Mouse (Mus musculus): ENCODE results near the gene Exoc7. TPM values are rescaled to one million over a fixed set of nuclear protein-coding genes. Genes with fewer than 3 reads are reported as not detected.

Exoc7 gene
- polyA plus RNA-seq (2015; fragmentation: Nextera tagmentation; extraction: Ambion mirVana), result 52.5 and 54.6 TPM in 2 replicates

- H3K36me3 ChIP-seq (ENCODE audit: control insufficient read depth, insufficient read depth, low read length), result no peaks in the 10 kb centered on the region; the same call in 1 of the 2 replicates
- H3K4me2 ChIP-seq (ENCODE audit: low read depth, low read length), result peak within 1 kb of the TSS; percentile 89
- H3K4me1 ChIP-seq (ENCODE audit: control insufficient read depth, insufficient read depth, low read length), result peaks cover 7% of the 10 kb centered on the region
- H3K27ac ChIP-seq (ENCODE audit: low read length), result peak within 1 kb of the TSS; percentile 37
- peak within 1 kb of the TSS; percentile 87 for H3K9ac ChIP-seq (ENCODE audit: low read depth, low read length)
- H3K27me3 ChIP-seq (replicated peaks; ENCODE audit: control insufficient read depth, insufficient read depth, low read length), result no peaks in the 10 kb centered on the region
- H3K9me3 ChIP-seq (ENCODE audit: control insufficient read depth, low read length), result no peaks in the 10 kb centered on the region
- peak within 1 kb of the TSS; percentile 83 for H3K4me3 ChIP-seq (ENCODE audit: low read length)
- 84% methylated on average over 10 of the region's 10 CpGs for WGBS
- ATAC-seq, result peak; percentile 10; the same call in 1 of the 2 replicates
These were observed at the start of gene Exoc7 for GRCm38 (mm10) chr11:116307019-116307725. Gene Exoc7 (minus strand): TSS chr11:116307233.

GRCm38 (mm10) chr11:116354521-116354920 is 47.5 kb upstream of the Exoc7 start:
- Histone ChIP-seq H3K4me1 (ENCODE audit: control insufficient read depth, insufficient read depth, low read length) (0 out of 2 replicates have a peak, but pooled peaks cover 2% of the 10 kb centered on the region), H3K27ac (ENCODE audit: low read length) (no peak overlapping the region), H3K4me2 (ENCODE audit: low read depth, low read length) (no peak overlapping the region), H3K9me3 (ENCODE audit: control insufficient read depth, low read length) (0 out of 2 replicates have a peak, but pooled peaks cover 3% of the 10 kb centered on the region), H3K4me3 (ENCODE audit: low read length) (no peak overlapping the region), H3K27me3 (replicated peaks; ENCODE audit: control insufficient read depth, insufficient read depth, low read length) (no peaks in the 10 kb centered on the region), H3K36me3 (ENCODE audit: control insufficient read depth, insufficient read depth, low read length) (peaks cover 5% of the 10 kb centered on the region), H3K9ac (ENCODE audit: low read depth, low read length) (no peak overlapping the region)
- ATAC-seq, result no peak
- 51% methylated on average over 17 of the region's 17 CpGs for WGBS

GRCm38 (mm10) chr11:116353535-116353934 is 46.5 kb upstream of the Exoc7 start:
- no peak for ATAC-seq
- 0 out of 2 replicates have a peak, but pooled peaks cover 3% of the 10 kb centered on the region for H3K9me3 ChIP-seq (ENCODE audit: control insufficient read depth, low read length)
- WGBS, result 72% methylated on average over 8 of the region's 8 CpGs
- H3K4me3 ChIP-seq (ENCODE audit: low read length), result no peak overlapping the region
- H3K4me2 ChIP-seq (ENCODE audit: low read depth, low read length), result no peak overlapping the region
- H3K9ac ChIP-seq (ENCODE audit: low read depth, low read length), result no peak overlapping the region
- 0 out of 2 replicates have a peak, but pooled peaks cover 2% of the 10 kb centered on the region for H3K4me1 ChIP-seq (ENCODE audit: control insufficient read depth, insufficient read depth, low read length)
- no peaks in the 10 kb centered on the region for H3K27me3 ChIP-seq (replicated peaks; ENCODE audit: control insufficient read depth, insufficient read depth, low read length)
- peaks cover 8% of the 10 kb centered on the region for H3K36me3 ChIP-seq (ENCODE audit: control insufficient read depth, insufficient read depth, low read length)
- no peak overlapping the region for H3K27ac ChIP-seq (ENCODE audit: low read length)

- Histone ChIP-seq H3K9me3 (ENCODE audit: control insufficient read depth, low read length) (0 out of 2 replicates have a peak, but pooled peaks cover 3% of the 10 kb centered on the region), H3K4me3 (ENCODE audit: low read length) (no peak overlapping the region), H3K4me2 (ENCODE audit: low read depth, low read length) (no peak overlapping the region), H3K4me1 (ENCODE audit: control insufficient read depth, insufficient read depth, low read length) (0 out of 2 replicates have a peak, but pooled peaks cover 2% of the 10 kb centered on the region), H3K9ac (ENCODE audit: low read depth, low read length) (no peak overlapping the region), H3K27me3 (replicated peaks; ENCODE audit: control insufficient read depth, insufficient read depth, low read length) (no peaks in the 10 kb centered on the region), H3K36me3 (ENCODE audit: control insufficient read depth, insufficient read depth, low read length) (peaks cover 8% of the 10 kb centered on the region), H3K27ac (ENCODE audit: low read length) (no peak overlapping the region)
- 0 out of 2 replicates have a peak, but pooled peaks have one; percentile 26 for ATAC-seq
- WGBS, result 76% methylated on average over 5 of the region's 5 CpGs
These were observed 44.3 kb upstream of the Exoc7 start for GRCm38 (mm10) chr11:116351294-116351693.

- no peak for ATAC-seq
- Histone ChIP-seq H3K9ac (ENCODE audit: low read depth, low read length) (no peak overlapping the region), H3K27ac (ENCODE audit: low read length) (no peak overlapping the region), H3K4me1 (ENCODE audit: control insufficient read depth, insufficient read depth, low read length) (no peaks in the 10 kb centered on the region), H3K4me2 (ENCODE audit: low read depth, low read length) (no peak overlapping the region), H3K9me3 (ENCODE audit: control insufficient read depth, low read length) (no peaks in the 10 kb centered on the region), H3K4me3 (ENCODE audit: low read length) (no peak overlapping the region), H3K36me3 (ENCODE audit: control insufficient read depth, insufficient read depth, low read length) (peaks cover 3% of the 10 kb centered on the region; the same call in 1 of the 2 replicates), H3K27me3 (replicated peaks; ENCODE audit: control insufficient read depth, insufficient read depth, low read length) (no peaks in the 10 kb centered on the region)
- WGBS, result 73% methylated on average over 5 of the region's 5 CpGs
These were observed 40.9 kb upstream of the Exoc7 start for GRCm38 (mm10) chr11:116347955-116348354.

GRCm38 (mm10) chr11:116347012-116347411 is 40.0 kb upstream of the Exoc7 start:
- Histone ChIP-seq H3K9me3 (ENCODE audit: control insufficient read depth, low read length) (no peaks in the 10 kb centered on the region), H3K9ac (ENCODE audit: low read depth, low read length) (no peak overlapping the region), H3K27me3 (replicated peaks; ENCODE audit: control insufficient read depth, insufficient read depth, low read length) (no peaks in the 10 kb centered on the region), H3K4me3 (ENCODE audit: low read length) (no peak overlapping the region), H3K4me2 (ENCODE audit: low read depth, low read length) (no peak overlapping the region), H3K36me3 (ENCODE audit: control insufficient read depth, insufficient read depth, low read length) (peaks cover 3% of the 10 kb centered on the region; the same call in 1 of the 2 replicates), H3K27ac (ENCODE audit: low read length) (no peak overlapping the region), H3K4me1 (ENCODE audit: control insufficient read depth, insufficient read depth, low read length) (no peaks in the 10 kb centered on the region)
- WGBS, result 84% methylated on average over 7 of the region's 7 CpGs
- ATAC-seq, result no peak

- H3K4me1 ChIP-seq (ENCODE audit: control insufficient read depth, insufficient read depth, low read length), result no peaks in the 10 kb centered on the region; the same call in 1 of the 2 replicates
- H3K9ac ChIP-seq (ENCODE audit: low read depth, low read length), result no peak overlapping the region
- no peaks in the 10 kb centered on the region for H3K9me3 ChIP-seq (ENCODE audit: control insufficient read depth, low read length)
- 58% methylated on average over 25 of the region's 25 CpGs for WGBS
- H3K4me3 ChIP-seq (ENCODE audit: low read length), result no peak overlapping the region
- no peak overlapping the region for H3K4me2 ChIP-seq (ENCODE audit: low read depth, low read length)
- H3K27ac ChIP-seq (ENCODE audit: low read length), result no peak overlapping the region
- no peak for ATAC-seq
- no peaks in the 10 kb centered on the region for H3K36me3 ChIP-seq (ENCODE audit: control insufficient read depth, insufficient read depth, low read length)
- no peaks in the 10 kb centered on the region for H3K27me3 ChIP-seq (replicated peaks; ENCODE audit: control insufficient read depth, insufficient read depth, low read length)
These were observed 35.2 kb upstream of the Exoc7 start for GRCm38 (mm10) chr11:116342069-116342791.

- Histone ChIP-seq H3K9me3 (ENCODE audit: control insufficient read depth, low read length) (no peaks in the 10 kb centered on the region), H3K27me3 (replicated peaks; ENCODE audit: control insufficient read depth, insufficient read depth, low read length) (peaks cover 15% of the 10 kb centered on the region), H3K4me2 (ENCODE audit: low read depth, low read length) (no peak overlapping the region), H3K36me3 (ENCODE audit: control insufficient read depth, insufficient read depth, low read length) (no peaks in the 10 kb centered on the region), H3K4me3 (ENCODE audit: low read length) (no peak overlapping the region), H3K27ac (ENCODE audit: low read length) (no peak overlapping the region), H3K4me1 (ENCODE audit: control insufficient read depth, insufficient read depth, low read length) (peaks cover 27% of the 10 kb centered on the region), H3K9ac (ENCODE audit: low read depth, low read length) (no peak overlapping the region)
- ATAC-seq, result no peak
- 77% methylated on average over 6 of the region's 6 CpGs for WGBS
These were observed 30.5 kb upstream of the Exoc7 start for GRCm38 (mm10) chr11:116337531-116337930.

- Histone ChIP-seq H3K36me3 (ENCODE audit: control insufficient read depth, insufficient read depth, low read length) (no peaks in the 10 kb centered on the region), H3K9ac (ENCODE audit: low read depth, low read length) (no peak overlapping the region), H3K27ac (ENCODE audit: low read length) (no peak overlapping the region), H3K4me1 (ENCODE audit: control insufficient read depth, insufficient read depth, low read length) (peaks cover 32% of the 10 kb centered on the region), H3K9me3 (ENCODE audit: control insufficient read depth, low read length) (no peaks in the 10 kb centered on the region), H3K27me3 (replicated peaks; ENCODE audit: control insufficient read depth, insufficient read depth, low read length) (peaks cover 15% of the 10 kb centered on the region), H3K4me2 (ENCODE audit: low read depth, low read length) (no peak overlapping the region), H3K4me3 (ENCODE audit: low read length) (no peak overlapping the region)
- WGBS, result 47% methylated on average over 12 of the region's 12 CpGs
- ATAC-seq, result no peak
These were observed 30.0 kb upstream of the Exoc7 start for GRCm38 (mm10) chr11:116337000-116337399.

Measured in intestine, embryonic 16.5 days (tissue).